Mouse (Mus musculus): Measurements from ENCODE around the gene Myo7a.

Myo7a gene

GRCm38 (mm10) chr7:98142648-98143047 is 23.3 kb upstream of the Myo7a start:
- no peak for DNase-seq (ENCODE audit: low spot score in 2 of 2)

- no peak for DNase-seq (ENCODE audit: low spot score in 2 of 2)
Measured at GRCm38 (mm10) chr7:98142247-98142646, 22.9 kb upstream of the Myo7a start.

DNA sequence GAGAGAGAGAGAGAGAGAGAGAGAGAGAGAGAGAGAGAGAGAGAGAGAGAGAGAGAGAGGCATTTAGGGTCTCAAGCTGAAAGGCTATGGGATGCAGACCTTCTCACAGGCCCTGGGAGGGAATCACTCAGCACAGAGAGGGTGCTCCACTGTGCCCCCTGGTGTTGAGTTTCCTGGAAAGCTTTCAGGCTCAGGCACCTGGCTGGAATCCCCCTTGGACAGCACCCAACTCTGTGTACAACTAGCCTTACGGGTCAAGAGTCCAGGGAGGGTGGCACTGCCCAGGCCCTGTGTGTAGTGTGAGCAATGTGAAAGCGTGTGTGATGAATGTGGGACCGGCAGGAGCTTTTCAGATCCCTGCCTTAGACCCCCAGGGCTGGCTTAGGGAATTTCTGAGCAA is 21.9 kb upstream of the Myo7a start:
- no peak for DNase-seq (ENCODE audit: low spot score in 2 of 2)

- DNase-seq (ENCODE audit: low spot score in 2 of 2) = no peak
Measured at GRCm38 (mm10) chr7:98140597-98140996, 21.3 kb upstream of the Myo7a start.

- DNase-seq (ENCODE audit: low spot score in 2 of 2) = no peak
Measured at GRCm38 (mm10) chr7:98139216-98139615, 19.9 kb upstream of the Myo7a start.

GRCm38 (mm10) chr7:98137995-98138394 is 18.7 kb upstream of the Myo7a start:
- no peak for DNase-seq (ENCODE audit: low spot score in 2 of 2)

DNA sequence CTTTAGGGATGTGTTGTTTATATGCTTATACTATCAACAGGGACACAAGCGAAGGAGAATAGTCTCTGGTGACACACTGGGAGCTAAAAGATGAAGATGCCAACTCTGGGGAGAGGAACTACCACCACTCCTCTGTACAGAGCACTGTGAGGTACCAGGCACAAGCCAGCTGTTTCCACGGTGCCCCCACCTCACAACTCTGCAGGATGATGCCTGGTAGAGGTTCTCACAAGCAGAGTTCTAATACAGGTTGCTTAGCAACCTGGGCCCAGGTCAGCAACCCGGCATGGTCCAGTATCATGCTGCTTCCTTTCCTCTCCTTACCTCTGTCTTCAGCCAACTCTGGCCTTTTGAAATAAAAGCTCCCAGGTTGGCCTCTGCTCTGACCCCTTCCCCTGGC is 18.3 kb upstream of the Myo7a start:
- no peak for DNase-seq (ENCODE audit: low spot score in 2 of 2)

GRCm38 (mm10) chr7:98131751-98132150 is 12.4 kb upstream of the Myo7a start:
- DNase-seq (ENCODE audit: low spot score in 2 of 2) = no peak

DNA sequence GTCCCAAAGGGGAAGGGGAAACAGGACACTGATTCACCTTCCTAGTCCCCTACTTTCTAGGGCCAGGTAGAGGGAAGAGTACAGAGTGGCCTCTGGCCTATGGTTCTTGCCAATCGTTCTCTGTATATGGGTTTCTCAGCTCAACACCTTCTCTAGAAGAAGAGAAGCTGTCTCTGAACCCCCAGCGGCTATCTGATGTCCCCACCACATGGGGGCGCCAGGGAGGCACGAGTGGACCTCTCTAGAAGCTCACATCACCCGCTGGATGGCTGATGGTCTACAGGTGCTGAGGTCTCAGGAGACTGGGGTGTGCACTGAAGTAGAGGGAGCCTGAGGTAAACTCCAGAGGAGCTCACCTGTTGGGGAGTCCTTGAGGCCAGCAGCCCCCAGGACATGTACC is 6.1 kb upstream of the Myo7a start:
- no peak for DNase-seq (ENCODE audit: low spot score in 2 of 2)

- no peak for DNase-seq (ENCODE audit: low spot score in 2 of 2)
Measured at GRCm38 (mm10) chr7:98124701-98125100, 5.4 kb upstream of the Myo7a start.

GRCm38 (mm10) chr7:98121673-98122072 is 2.3 kb upstream of the Myo7a start:
- DNase-seq (ENCODE audit: low spot score in 2 of 2) = peak in 1 of 2 experiments; percentile 51

- no peak for DNase-seq (ENCODE audit: low spot score in 2 of 2)
Measured at GRCm38 (mm10) chr7:98121241-98121640, 1.9 kb upstream of the Myo7a start.

- DNase-seq (ENCODE audit: low spot score in 2 of 2) = peak; percentile 80 to 83
Measured at GRCm38 (mm10) chr7:98120325-98120724, 1.0 kb upstream of the Myo7a start.

DNA sequence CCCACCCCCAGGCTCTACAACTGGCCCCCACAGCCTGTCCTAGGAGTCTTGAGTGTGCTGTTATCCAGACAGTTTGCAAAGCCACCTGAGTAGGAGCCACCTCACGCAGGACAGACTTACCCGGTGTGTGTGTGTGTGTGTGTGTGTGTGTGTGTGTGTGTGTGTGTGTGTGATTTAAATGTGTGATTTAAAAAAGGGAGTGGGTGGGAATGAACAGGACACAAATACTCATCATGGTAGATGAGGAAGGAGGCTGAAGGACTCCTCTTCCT is 573 bp upstream of the Myo7a start:
- no peak for DNase-seq (ENCODE audit: low spot score in 2 of 2)

DNA sequence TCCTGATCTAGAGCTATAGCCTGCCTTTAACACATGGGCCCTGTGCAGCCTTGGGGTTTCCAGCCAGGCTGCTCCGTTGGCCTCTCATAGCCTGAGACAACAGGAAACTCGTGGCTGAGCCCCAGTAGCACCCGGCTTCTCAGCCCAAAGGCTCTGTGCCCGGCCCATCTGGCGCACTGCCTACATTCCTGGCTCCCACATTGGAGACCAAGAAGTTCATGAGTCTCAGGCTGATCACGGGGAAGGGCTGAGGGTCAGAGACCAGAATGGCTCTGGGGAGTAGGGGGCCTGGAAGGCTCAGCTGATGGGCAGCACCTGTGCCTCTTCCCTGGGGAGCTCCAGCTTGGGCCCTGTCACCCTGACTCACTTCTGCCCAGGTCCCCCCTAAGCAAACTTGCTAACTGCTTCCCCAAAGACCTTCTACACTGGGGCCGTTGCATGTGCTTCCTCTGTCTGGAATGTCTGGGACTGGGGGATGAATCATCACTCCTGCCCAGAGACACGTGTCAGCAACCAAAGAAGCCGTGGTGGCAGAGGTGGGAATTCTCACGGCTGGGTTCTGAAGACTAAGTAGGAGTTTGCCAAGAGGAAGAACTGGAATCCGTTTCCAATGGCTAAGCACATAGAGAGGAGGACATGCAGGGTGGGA is 2.2 kb downstream of the Myo7a start:
- DNase-seq (ENCODE audit: low spot score in 2 of 2) = peak; percentile 56 to 63

DNA sequence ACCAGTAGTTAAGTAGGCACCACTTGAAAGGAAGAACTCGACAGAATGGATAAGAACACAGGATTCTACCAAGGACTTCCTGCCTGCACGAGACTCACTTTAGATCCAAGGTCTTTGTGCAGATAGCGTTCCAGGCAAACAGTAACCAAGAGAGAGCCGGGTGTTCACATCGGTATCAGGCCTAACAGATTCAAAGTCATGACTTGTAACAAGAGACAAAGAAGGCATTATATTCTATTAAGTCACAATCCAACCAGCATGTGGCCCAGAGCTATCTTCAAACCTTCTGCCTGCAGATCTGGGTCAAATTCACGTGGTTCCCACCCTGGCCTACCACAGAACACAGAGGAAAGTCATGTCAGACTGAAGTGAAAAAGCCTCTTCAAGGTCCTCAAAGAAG is 4.7 kb downstream of the Myo7a start:
- DNase-seq (ENCODE audit: low spot score in 2 of 2) = no peak

GRCm38 (mm10) chr7:98111233-98111632 is 8.1 kb downstream of the Myo7a start:
- DNase-seq (ENCODE audit: low spot score in 2 of 2) = no peak

DNA sequence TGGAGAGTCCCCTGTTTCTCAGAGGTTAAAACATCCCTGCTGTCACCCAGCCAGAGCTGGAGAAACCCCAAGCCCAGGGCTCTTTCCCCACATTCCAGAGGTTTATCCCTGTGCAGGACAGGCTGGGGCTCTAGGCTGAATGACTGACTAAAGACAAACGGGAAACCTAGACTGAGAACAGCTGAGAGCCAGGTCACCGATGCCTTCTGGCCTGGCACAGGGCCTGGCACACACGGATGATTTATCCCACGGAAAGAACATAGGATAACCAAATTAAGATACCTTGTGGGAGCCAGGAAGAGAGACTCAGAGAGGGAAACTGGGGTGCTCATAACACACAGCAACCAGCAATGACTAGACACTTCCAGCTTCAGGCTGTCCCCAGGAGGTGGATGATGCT is 9.6 kb downstream of the Myo7a start:
- no peak for DNase-seq (ENCODE audit: low spot score in 2 of 2)

DNA sequence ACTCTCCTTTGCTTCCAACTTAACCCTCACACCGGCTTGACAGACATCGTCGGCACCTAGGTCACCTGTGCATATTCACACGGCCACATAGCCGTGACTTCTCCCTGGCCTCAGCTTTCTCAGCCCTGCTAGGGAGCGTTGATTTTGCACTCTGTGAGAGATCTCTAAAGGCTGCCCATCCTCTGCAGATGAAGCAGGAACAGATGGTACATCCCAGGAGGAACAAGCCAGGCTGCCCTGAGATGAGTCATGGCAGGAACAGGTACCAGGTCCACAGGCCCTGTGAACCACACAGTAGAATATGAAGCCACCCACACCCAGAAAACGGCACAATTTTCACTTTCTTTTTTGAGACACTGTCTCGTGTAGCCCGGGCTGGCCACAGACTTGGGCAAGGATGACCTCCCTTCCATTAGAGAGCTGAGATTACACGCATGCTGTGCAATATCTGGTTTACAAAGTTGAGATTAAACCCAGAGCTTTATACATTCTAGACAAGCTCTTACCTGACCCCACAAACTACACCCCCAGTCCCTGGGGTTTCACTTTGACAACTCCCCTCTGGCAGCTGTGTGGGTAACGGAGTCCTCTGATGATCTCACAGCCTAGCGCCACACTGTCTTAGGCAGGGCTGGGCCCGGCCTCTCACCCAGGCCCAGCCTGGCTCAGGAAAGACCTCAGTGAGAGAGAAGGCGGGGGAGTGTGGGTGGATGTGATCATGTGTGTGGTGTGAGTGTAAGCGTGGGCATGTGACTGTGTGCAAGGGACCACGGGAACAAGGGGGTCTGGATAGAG is 10.5 kb downstream of the Myo7a start:
- DNase-seq (ENCODE audit: low spot score in 2 of 2) = no peak

DNA sequence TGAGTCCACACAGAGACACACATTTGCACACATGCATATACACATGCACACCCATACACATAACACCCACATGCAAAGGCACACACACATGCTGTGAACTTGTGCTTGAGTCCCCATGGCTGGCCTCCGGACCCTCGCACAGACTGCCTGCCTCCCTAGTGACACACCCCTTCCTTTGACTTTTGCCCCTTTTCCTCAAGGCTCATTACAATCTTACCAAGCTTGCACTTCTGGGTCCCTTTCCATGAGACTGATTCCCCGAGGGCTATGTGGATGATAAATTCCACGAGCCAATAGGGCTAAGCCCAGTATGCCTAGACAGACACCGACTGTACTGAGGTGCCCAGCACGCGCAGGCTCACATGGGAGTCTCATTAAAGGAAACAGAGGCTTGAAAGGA is 13.1 kb downstream of the Myo7a start:
- no peak for DNase-seq (ENCODE audit: low spot score in 2 of 2)

GRCm38 (mm10) chr7:98104481-98105435 is 14.6 kb downstream of the Myo7a start:
- no peak for DNase-seq (ENCODE audit: low spot score in 2 of 2)

- no peak for DNase-seq (ENCODE audit: low spot score in 2 of 2)
Measured at GRCm38 (mm10) chr7:98103942-98104292, 15.4 kb downstream of the Myo7a start.

All from right cerebral cortex, postnatal 10 days (tissue).